Mouse (Mus musculus) adrenal gland, adult (tissue): ENCODE results near the gene 4930579G24Rik.

Source experiments
- DNase-seq, 2 experiments: peaks; one replicate each; pipeline ENCODE4 v3.0.0; 2022 to 2023; ENCODE audit warnings: low spot score in 1 of 2; ENCODE audit not compliant: inconsistent age in 2 of 2

4930579G24Rik gene

GRCm38 (mm10) chr3:79628561-79629415 is at the start of gene 4930579G24Rik:
4930579G24Rik (plus strand) TSS chr3:79629079.
- peak; percentile 98 for DNase-seq

- DNase-seq, result no peak
Measured at GRCm38 (mm10) chr3:79579891-79580575, 48.8 kb upstream of the 4930579G24Rik start.

- DNase-seq, result peak; percentile 85 to 96
Measured at GRCm38 (mm10) chr3:79586804-79587203, 42.1 kb upstream of the 4930579G24Rik start.

GRCm38 (mm10) chr3:79589671-79590070 is 39.2 kb upstream of the 4930579G24Rik start:
- no peak for DNase-seq

DNA sequence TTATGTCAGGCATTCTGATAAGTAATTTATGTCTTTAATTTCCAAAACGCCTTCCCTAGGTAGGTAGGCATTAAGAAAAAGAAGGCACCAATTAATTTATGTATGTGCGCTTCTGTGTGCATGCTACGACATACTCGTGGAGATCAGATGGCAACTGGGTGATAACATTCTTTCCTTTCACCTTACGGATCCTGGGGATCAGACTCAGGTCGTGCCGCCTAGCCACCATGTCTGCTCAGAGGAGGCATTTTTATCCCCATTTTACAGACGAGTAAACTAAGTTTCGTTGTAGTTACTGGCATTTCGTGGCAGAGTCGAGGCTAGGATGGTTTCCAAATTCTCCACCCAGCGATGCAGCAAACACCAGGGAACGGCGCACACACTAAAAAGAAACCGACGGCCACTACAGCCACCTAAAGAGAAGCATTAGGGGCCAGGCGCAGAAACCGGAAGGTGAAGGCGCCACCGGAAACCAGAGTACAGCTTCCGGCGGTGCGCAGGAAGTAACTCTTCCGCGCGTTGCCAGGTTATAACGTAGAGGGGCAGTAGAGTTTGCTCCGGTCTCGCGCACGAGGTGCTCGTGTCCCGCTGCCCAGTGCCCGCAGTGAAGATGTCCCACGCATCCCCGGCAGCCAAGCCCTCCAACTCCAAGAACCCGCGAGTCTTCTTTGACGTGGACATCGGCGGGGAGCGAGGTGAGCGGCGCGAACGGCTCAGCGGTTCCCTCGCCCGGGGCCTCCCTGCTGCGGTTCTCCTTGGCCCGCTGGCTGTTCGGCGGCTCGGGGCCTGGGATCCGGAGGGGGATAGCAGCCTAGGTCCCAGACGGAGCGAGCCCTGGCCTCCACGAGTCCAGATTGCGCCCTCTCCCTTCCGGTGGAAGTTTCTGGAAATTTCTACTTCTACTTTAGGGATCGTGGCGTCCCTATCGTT is 37.8 kb upstream of the 4930579G24Rik start, which contains the start of gene Ppid:
Gene Ppid (plus strand): TSS at position 480 of the 930 bp plus-strand sequence.
- peak; percentile 84 to 93 for DNase-seq

GRCm38 (mm10) chr3:79591793-79592471 is 36.9 kb upstream of the 4930579G24Rik start:
- no peak for DNase-seq

- no peak for DNase-seq
Measured at GRCm38 (mm10) chr3:79595468-79595867, 33.4 kb upstream of the 4930579G24Rik start.

GRCm38 (mm10) chr3:79609886-79610285 is 19.0 kb upstream of the 4930579G24Rik start:
- DNase-seq, result no peak

DNA sequence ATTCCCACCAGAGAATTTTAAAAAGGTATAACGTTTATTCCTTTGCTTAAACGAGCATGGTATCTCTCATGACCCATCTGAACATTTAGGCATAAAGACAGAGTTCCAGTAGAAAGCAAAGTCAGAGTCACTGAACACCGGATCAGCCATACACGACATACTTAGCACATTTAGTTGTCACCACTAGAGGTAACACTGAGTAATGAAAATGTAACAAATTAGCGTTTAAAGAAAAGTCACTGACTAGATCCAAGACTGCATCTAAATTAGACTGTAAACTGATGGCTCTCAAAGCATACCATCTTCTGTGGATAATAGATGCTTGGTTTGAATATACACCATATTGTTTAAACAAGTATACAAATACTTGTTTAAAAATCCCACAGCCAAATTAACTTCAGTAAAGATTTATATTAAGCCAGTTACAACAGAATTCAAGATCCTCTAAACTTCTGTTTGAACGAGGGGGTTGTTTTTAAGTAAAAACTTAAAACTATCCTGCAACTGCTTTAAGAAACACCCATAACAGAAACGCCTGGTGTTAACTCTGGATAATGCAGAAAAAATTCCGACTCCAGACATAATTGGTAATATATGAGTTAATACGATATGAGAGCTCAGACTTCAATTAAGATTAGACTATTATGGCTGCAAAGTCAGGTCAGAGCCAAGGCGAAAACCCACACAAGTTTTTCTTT is 1.2 kb upstream of the 4930579G24Rik start:
- no peak for DNase-seq

DNA sequence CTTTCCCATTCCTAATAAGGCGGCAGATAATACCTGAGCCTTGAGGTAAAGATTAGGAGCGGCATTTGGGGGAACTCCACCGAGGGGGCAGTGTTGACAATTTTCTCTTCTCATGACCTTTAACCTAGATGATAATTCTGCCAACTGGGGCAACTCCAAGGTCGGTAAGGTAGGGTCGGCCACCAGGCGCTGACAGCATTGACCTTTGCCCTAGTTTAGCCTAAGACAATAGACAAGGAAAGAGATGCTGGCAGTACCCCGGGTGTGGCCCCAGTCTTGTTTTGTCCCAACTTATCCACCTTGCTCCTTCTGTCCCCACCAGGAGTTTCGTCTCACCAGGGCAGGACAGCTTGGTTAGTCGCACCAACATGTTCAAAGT is 708 bp upstream of the 4930579G24Rik start:
- no peak for DNase-seq

DNA sequence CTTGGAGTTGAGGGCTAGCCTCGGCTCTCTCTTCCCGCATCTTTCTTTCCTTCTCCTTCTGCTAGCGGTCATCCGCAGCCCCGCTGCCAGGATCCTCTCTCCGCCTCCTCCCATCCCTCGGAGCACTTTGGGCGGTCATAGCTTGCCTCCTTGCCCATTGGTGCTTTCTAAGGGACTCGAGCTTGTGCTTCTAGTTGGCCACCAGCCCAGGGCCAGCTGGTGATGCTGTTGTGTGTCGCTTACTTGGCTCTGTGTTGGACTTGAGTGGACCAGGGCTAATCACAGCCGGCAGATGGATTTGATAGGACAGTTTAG is 494 bp downstream of the 4930579G24Rik start, which contains the start of gene Etfdh:
Gene Etfdh (minus strand): TSS at position 85 of the 315 bp plus-strand sequence.
- DNase-seq, result peak; percentile 78 to 87

- DNase-seq, result no peak
Measured at GRCm38 (mm10) chr3:79652129-79652528, 23.2 kb downstream of the 4930579G24Rik start.

DNA sequence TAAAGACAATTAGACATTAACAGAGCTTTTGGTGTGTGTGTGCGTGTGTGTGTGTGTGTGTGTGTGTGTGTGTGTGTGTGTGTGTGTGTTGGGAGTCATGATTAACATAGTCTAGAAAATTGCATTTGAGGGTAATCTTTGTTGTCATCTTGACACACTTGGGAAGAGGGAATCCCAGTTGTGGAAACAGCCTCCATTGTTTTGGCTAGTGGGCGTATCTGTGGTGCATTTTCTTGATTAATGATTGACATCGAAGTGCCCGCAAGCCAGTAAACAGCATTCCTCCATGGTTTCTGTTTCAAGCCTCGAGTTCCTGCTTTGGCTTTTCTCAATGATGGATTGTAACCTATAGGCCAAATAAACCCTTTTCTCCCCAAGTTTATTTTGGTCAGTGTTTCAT is 27.8 kb downstream of the 4930579G24Rik start:
- no peak for DNase-seq

DNA sequence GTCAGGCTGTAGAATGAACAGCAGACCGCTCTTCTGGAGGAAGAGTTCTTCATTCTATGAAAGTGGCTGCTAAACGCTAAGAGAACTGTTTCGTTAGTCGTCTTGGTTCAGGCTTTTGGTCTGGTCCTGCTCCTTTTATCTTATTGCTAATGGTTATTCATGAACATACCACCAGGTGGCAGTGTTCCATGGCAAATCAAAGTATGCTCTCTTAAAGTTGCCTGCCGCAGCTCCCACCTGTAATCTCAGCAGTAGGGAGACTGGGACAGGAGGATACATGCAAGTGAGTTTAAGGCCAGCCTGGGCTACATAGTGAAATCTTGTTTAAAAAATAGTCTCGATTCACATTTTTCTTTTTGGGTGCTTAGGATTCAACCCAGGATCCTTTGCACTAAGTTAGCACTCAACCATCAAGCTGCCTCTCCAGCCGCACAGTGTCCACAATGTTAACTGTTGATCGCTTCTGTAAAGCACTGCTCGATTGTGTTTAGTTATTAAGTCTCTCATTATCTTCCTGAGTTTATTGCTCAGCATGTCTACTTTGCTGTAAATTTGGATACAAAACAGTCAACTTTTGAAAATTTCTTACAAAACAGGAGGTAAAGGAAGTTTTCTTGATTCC is 36.0 kb downstream of the 4930579G24Rik start:
- DNase-seq, result peak; percentile 13 to 82

- no peak for DNase-seq
Measured at GRCm38 (mm10) chr3:79670556-79670955, 41.7 kb downstream of the 4930579G24Rik start.

- DNase-seq, result no peak
Measured at GRCm38 (mm10) chr3:79672188-79672587, 43.3 kb downstream of the 4930579G24Rik start.

GRCm38 (mm10) chr3:79673082-79673481 is 44.2 kb downstream of the 4930579G24Rik start:
- peak; percentile 24 to 85 for DNase-seq

- DNase-seq, result no peak
Measured at GRCm38 (mm10) chr3:79674641-79675040, 45.8 kb downstream of the 4930579G24Rik start.

GRCm38 (mm10) chr3:79676411-79676810 is 47.5 kb downstream of the 4930579G24Rik start:
- DNase-seq, result no peak
